Mouse (Mus musculus): ENCODE data around the gene Blzf1. TPM values are rescaled to one million over a fixed set of nuclear protein-coding genes. Genes with fewer than 3 reads are reported as not detected.

Gene Blzf1
- 12.6 TPM for polyA plus RNA-seq (2017; shearing (Covaris generic))

DNA sequence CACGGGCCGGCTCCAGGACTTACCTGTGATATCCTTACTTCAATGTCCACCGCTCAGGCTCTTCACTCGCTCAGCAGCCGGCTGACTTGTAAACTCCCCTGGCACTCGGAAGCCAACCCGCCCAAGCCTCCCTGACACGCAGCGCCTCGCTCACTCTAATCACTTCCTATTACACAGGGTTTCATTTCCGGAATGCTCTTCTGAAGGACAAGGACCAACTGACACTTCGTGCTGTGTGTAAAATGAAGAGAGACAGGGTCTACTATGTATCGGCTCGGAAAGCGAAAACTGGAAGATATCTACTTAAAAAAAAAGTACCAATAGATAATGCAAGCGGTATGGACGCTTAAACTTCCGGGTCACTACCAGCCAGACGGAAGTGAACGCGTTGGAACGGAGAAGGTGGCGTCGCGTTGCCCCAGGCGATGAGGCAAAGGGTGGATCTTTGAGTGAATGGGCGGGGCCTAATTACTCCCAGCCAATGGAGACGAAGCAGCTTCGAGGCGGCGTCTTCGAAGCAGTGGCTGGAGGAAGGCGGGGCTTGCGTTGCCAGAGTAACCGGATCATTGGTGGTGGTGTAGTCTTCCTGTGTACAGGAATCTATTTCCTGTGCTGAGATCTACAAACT, at the start of gene Blzf1:
TSS of gene Blzf1 (minus strand) at position 366 of the 628 bp plus-strand sequence.

GRCm38 (mm10) chr1:164303821-164304220, 3.5 kb downstream of the Blzf1 start, which contains the start of gene Nme7:
Gene Nme7 (plus strand): TSS chr1:164304121.

DNA sequence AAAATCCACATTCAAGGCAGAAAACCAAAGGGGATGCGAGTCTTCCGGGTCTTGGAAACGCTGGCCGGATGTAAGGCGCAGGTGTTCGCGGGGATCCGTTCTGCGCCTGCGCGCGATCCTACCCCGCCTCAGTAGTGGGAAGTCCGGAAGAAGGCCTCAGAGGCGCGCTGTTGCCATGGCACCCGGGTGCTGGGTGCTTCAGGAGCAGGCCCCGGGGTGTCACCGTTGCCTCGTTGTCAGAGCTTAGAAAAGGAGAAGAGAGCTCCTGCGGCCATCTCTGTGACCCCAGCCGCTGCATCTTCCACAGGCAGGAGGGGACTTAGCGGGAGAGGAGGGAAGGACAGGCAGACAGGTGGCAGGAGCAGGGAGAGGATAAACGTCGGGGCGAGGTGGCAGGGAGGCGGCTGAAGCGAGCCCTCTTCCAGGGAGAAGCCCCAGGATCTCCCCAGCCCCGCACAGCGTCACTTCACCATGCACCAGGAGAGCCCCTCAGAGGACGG, 31.8 kb downstream of the Blzf1 start, which contains the start of gene Ccdc181:
TSS of gene Ccdc181 (plus strand) at position 131 of the 500 bp plus-strand sequence.

DNA sequence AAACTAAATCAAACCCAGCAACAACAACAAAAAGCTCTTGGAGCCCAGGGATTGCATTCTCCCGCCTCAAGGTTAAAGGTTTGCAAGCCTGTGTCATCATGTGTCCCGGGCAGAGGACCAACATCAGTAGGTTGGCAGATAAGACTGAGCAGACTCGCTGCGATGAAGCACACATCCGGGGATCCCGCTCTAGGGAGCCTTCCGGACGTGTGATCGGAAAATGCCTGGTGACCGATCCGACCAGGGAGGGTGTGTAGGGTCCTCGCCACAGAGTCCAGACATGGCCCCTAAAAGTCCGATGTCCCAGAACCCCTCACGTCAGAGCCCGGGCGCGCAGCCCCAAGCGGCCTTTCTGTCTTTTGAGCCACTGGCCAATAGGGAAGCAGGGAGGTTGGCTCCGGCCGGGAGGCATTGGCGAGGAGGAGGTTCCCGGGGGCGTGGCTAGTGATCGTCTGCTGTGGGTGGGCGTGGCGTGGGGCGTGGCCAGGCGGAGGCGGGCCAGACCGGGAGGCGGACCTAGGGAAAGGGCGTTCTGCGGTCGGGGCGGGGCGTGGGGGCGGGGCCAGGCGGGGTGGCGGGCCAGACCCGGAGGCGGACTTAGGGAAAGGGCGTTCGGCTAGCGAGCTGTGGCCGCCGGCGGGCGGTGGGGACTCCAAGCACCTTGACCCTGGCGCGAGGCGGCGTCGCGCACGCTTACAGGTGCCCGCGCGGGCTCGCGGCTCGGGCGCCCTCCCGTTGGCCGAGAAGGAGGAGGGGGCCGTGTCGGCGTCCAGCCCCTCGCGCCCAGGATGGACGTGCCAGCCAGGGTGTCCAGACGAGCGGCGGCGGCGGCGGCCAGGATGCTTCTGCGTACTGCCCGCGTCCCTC, 58.6 kb downstream of the Blzf1 start, which contains the start of gene Slc19a2:
TSS of gene Slc19a2 (plus strand) at position 582 of the 867 bp plus-strand sequence.

Other genes starting within 250 kb of the Blzf1 start
- 14.6 TPM for gene Sell, start 245.5 kb downstream of the Blzf1 start, polyA plus RNA-seq (2017; shearing (Covaris generic))
- not detected for gene Selp, start 192.2 kb downstream of the Blzf1 start, polyA plus RNA-seq (2017; shearing (Covaris generic))
- not detected for gene F5, start 155.7 kb downstream of the Blzf1 start, polyA plus RNA-seq (2017; shearing (Covaris generic))
- 7.2 TPM for gene Slc19a2, start 58.4 kb downstream of the Blzf1 start, polyA plus RNA-seq (2017; shearing (Covaris generic))
- gene Ccdc181, start 31.9 kb downstream of the Blzf1 start, polyA plus RNA-seq (2017; shearing (Covaris generic)) = 4.1 TPM
- 6.0 TPM for gene Nme7, start 3.4 kb downstream of the Blzf1 start, polyA plus RNA-seq (2017; shearing (Covaris generic))
- gene Atp1b1, start 150.9 kb upstream of the Blzf1 start, polyA plus RNA-seq (2017; shearing (Covaris generic)) = 4.5 TPM